Mouse (Mus musculus): ENCODE measurements around the gene Hfe. TPM values are rescaled to one million over a fixed set of nuclear protein-coding genes. Genes with fewer than 3 reads are reported as not detected.

Hfe gene
- under 1 TPM; 0.15 to 0.91 TPM for polyA plus RNA-seq (2012; fragmentation: generic; extraction: Trizol)

GRCm38 (mm10) chr13:23710374-23711089, at the start of gene Hfe:
Gene Hfe (minus strand): TSS chr13:23710854.

GRCm38 (mm10) chr13:23756790-23757189, 46.1 kb upstream of the Hfe start, which contains the start of gene Hist1h4b:
Gene Hist1h4b (plus strand): TSS chr13:23757013.

GRCm38 (mm10) chr13:23752067-23752741, 41.5 kb upstream of the Hfe start, which contains the start of gene Hist1h3b:
Gene Hist1h3b (plus strand): TSS chr13:23752267.

GRCm38 (mm10) chr13:23750839-23751477, 40.3 kb upstream of the Hfe start, which contains the start of gene Hist1h2ab:
Gene Hist1h2ab (plus strand): TSS chr13:23751126.

GRCm38 (mm10) chr13:23746201-23747080, 35.8 kb upstream of the Hfe start, which contains the start of gene Hist1h2bb:
Gene Hist1h2bb (plus strand): TSS chr13:23746734.

GRCm38 (mm10) chr13:23745381-23746161, 34.9 kb upstream of the Hfe start, which contains the start of gene Hist1h3c:
Gene Hist1h3c (minus strand): TSS chr13:23745602.

GRCm38 (mm10) chr13:23738677-23739068, 28.0 kb upstream of the Hfe start, which contains the start of gene Hist1h1c:
Gene Hist1h1c (plus strand): TSS chr13:23738808.

GRCm38 (mm10) chr13:23698300-23698693, 12.4 kb downstream of the Hfe start, which contains the start of gene Hist1h4c:
Gene Hist1h4c (minus strand): TSS chr13:23698454.

GRCm38 (mm10) chr13:23695514-23695913, 15.1 kb downstream of the Hfe start, which contains the start of gene Hist1h1t:
Gene Hist1h1t (plus strand): TSS chr13:23695814.

GRCm38 (mm10) chr13:23683755-23684281, 26.8 kb downstream of the Hfe start, which contains the start of the genes Hist1h2ac and Hist1h2bc:
Gene Hist1h2ac (minus strand): TSS chr13:23683948.
Gene Hist1h2bc (plus strand): TSS chr13:23684199.

Other genes starting within 250 kb of the Hfe start
- gene Btn1a1, start 245.0 kb downstream of the Hfe start, polyA plus RNA-seq (2012; fragmentation: generic; extraction: Trizol): not detected
- under 1 TPM in 1 of 2 experiments, not detected in 1; 0.15 TPM for gene Btn2a2, start 222.0 kb downstream of the Hfe start, polyA plus RNA-seq (2012; fragmentation: generic; extraction: Trizol)
- 10 to 100 TPM; 21.7 to 26.9 TPM for gene Hist1h4h, start 179.8 kb downstream of the Hfe start, polyA plus RNA-seq (2012; fragmentation: generic; extraction: Trizol)
- gene Hist1h2af, start 176.9 kb downstream of the Hfe start, polyA plus RNA-seq (2012; fragmentation: generic; extraction: Trizol): 10 to 100 TPM; 20.1 to 25.8 TPM
- 10 to 100 TPM in 1 of 2 experiments, 1 to 10 TPM in 1; 4.5 to 20.4 TPM for gene Hist1h3g, start 175.4 kb downstream of the Hfe start, polyA plus RNA-seq (2012; fragmentation: generic; extraction: Trizol)
- 1 to 10 TPM; 1.5 to 3.4 TPM for gene Hist1h2bh, start 167.5 kb downstream of the Hfe start, polyA plus RNA-seq (2012; fragmentation: generic; extraction: Trizol)
- gene Hist1h3f, start 166.8 kb downstream of the Hfe start, polyA plus RNA-seq (2012; fragmentation: generic; extraction: Trizol): 1 to 10 TPM in 1 of 2 experiments, under 1 TPM in 1; 0.91 to 3.6 TPM
- 10 to 100 TPM in 1 of 2 experiments, 1 to 10 TPM in 1; 6.4 to 30.1 TPM for gene Hist1h4f, start 159.2 kb downstream of the Hfe start, polyA plus RNA-seq (2012; fragmentation: generic; extraction: Trizol)
- gene Hist1h1d, start 157.6 kb downstream of the Hfe start, polyA plus RNA-seq (2012; fragmentation: generic; extraction: Trizol): under 1 TPM; 0.65 to 0.84 TPM
- 1 to 10 TPM; 1.8 to 8.3 TPM for gene Hist1h3e, start 148.5 kb downstream of the Hfe start, polyA plus RNA-seq (2012; fragmentation: generic; extraction: Trizol)
- 10 to 100 TPM in 1 of 2 experiments, 1 to 10 TPM in 1; 9.3 to 21.9 TPM for gene Hist1h2ae, start 139.6 kb downstream of the Hfe start, polyA plus RNA-seq (2012; fragmentation: generic; extraction: Trizol)
- 10 to 100 TPM in 1 of 2 experiments, 1 to 10 TPM in 1; 7.9 to 12.4 TPM for gene Hist1h2bg, start 139.5 kb downstream of the Hfe start, polyA plus RNA-seq (2012; fragmentation: generic; extraction: Trizol)
- gene Hist1h2bf, start 136.7 kb downstream of the Hfe start, polyA plus RNA-seq (2012; fragmentation: generic; extraction: Trizol): 10 to 100 TPM in 1 of 2 experiments, 1 to 10 TPM in 1; 2.2 to 10.3 TPM
- gene Hist1h2ad, start 136.5 kb downstream of the Hfe start, polyA plus RNA-seq (2012; fragmentation: generic; extraction: Trizol): 1 to 10 TPM; 1.1 to 3.1 TPM
- 1 to 10 TPM; 2.9 to 3.0 TPM for gene Hist1h3d, start 135.1 kb downstream of the Hfe start, polyA plus RNA-seq (2012; fragmentation: generic; extraction: Trizol)
- gene Hist1h4d, start 129.3 kb downstream of the Hfe start, polyA plus RNA-seq (2012; fragmentation: generic; extraction: Trizol): 10 to 100 TPM in 1 of 2 experiments, 1 to 10 TPM in 1; 3.2 to 10.4 TPM
- gene Hist1h2be, start 89.7 kb downstream of the Hfe start, polyA plus RNA-seq (2012; fragmentation: generic; extraction: Trizol): 1 to 10 TPM; 1.4 to 2.5 TPM
- gene Hist1h1e, start 88.3 kb downstream of the Hfe start, polyA plus RNA-seq (2012; fragmentation: generic; extraction: Trizol): 1 to 10 TPM; 1.7 to 3.9 TPM
- under 1 TPM; 0.98 TPM for gene Hist1h2ac, start 26.9 kb downstream of the Hfe start, polyA plus RNA-seq (2012; fragmentation: generic; extraction: Trizol)
- gene Hist1h2bc, start 26.7 kb downstream of the Hfe start, polyA plus RNA-seq (2012; fragmentation: generic; extraction: Trizol): 10 to 100 TPM; 11.8 to 98.9 TPM
- under 1 TPM in 1 of 2 experiments, not detected in 1; 0.27 TPM for gene Hist1h1t, start 15.0 kb downstream of the Hfe start, polyA plus RNA-seq (2012; fragmentation: generic; extraction: Trizol)
- 1 to 10 TPM; 1.3 to 3.2 TPM for gene Hist1h4c, start 12.4 kb downstream of the Hfe start, polyA plus RNA-seq (2012; fragmentation: generic; extraction: Trizol)
- 100 to 1,000 TPM in 1 of 2 experiments, 10 to 100 TPM in 1; 12.7 to 138 TPM for gene Hist1h1c, start 28.0 kb upstream of the Hfe start, polyA plus RNA-seq (2012; fragmentation: generic; extraction: Trizol)
- gene Hist1h3c, start 34.7 kb upstream of the Hfe start, polyA plus RNA-seq (2012; fragmentation: generic; extraction: Trizol): 10 to 100 TPM in 1 of 2 experiments, 1 to 10 TPM in 1; 5.7 to 21.7 TPM
- gene Hist1h2bb, start 35.9 kb upstream of the Hfe start, polyA plus RNA-seq (2012; fragmentation: generic; extraction: Trizol): 10 to 100 TPM in 1 of 2 experiments, 1 to 10 TPM in 1; 3.2 to 12.9 TPM
- gene Hist1h2ab, start 40.3 kb upstream of the Hfe start, polyA plus RNA-seq (2012; fragmentation: generic; extraction: Trizol): 10 to 100 TPM in 1 of 2 experiments, 1 to 10 TPM in 1; 4.4 to 13.0 TPM
- 1 to 10 TPM; 2.9 to 8.0 TPM for gene Hist1h3b, start 41.4 kb upstream of the Hfe start, polyA plus RNA-seq (2012; fragmentation: generic; extraction: Trizol)
- gene Hist1h4b, start 46.2 kb upstream of the Hfe start, polyA plus RNA-seq (2012; fragmentation: generic; extraction: Trizol): 10 to 100 TPM; 12.9 to 53.5 TPM
- 10 to 100 TPM in 1 of 2 experiments, 1 to 10 TPM in 1; 4.4 to 17.3 TPM for gene Hist1h4a, start 50.4 kb upstream of the Hfe start, polyA plus RNA-seq (2012; fragmentation: generic; extraction: Trizol)
- gene Hist1h3a, start 51.5 kb upstream of the Hfe start, polyA plus RNA-seq (2012; fragmentation: generic; extraction: Trizol): 1 to 10 TPM; 3.2 to 8.0 TPM
- gene Hist1h1a, start 52.8 kb upstream of the Hfe start, polyA plus RNA-seq (2012; fragmentation: generic; extraction: Trizol): 1 to 10 TPM in 1 of 2 experiments, under 1 TPM in 1; 0.26 to 1.2 TPM
- under 1 TPM in 1 of 2 experiments, not detected in 1; 0.05 TPM for gene Trim38, start 59.1 kb upstream of the Hfe start, polyA plus RNA-seq (2012; fragmentation: generic; extraction: Trizol)
- not detected for gene Slc17a2, start 96.1 kb upstream of the Hfe start, polyA plus RNA-seq (2012; fragmentation: generic; extraction: Trizol)
- not detected for gene Slc17a3, start 128.6 kb upstream of the Hfe start, polyA plus RNA-seq (2012; fragmentation: generic; extraction: Trizol)
- gene Slc17a1, start 156.9 kb upstream of the Hfe start, polyA plus RNA-seq (2012; fragmentation: generic; extraction: Trizol): not detected
- gene Slc17a4, start 204.2 kb upstream of the Hfe start, polyA plus RNA-seq (2012; fragmentation: generic; extraction: Trizol): not detected
- gene Hist1h2ba, start 223.3 kb upstream of the Hfe start, polyA plus RNA-seq (2012; fragmentation: generic; extraction: Trizol): not detected
- gene Hist1h2aa, start 223.6 kb upstream of the Hfe start, polyA plus RNA-seq (2012; fragmentation: generic; extraction: Trizol): not detected